Mouse (Mus musculus): ENCODE data around the gene Foxk1.

DNA sequence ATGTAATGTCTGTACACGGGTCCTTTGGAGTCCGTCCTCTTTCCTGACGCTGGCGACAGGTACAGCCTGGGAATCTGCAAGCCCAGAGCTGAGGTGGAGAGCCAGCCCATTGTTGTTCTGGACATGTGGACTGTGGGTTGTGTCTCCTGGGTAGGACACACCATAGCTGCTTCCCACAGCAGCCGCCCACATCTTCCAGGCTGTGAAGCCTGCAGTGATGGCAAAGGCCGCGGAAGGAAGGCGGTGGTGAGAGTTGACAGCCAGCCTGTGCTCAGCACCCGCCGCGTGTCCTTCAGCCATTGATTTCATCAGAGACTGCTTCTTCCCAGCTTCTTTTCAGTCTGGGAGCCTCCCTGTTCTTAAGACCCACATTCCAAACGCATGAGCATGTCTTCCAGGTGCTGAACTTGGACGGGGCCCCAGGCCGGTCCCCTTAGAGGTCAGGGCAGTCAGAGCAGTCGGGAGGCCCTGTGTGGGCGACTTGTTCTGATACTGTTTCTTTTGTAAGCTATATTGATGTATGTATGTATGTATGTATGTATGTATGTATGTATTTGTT is 37.2 kb downstream of the Foxk1 start:
- no peak for TF ChIP-seq POLR2A (IDR thresholded peaks at IDR 0.05; ENCODE audit: insufficient read depth, low read depth, low read length)
- TF ChIP-seq EP300 (IDR thresholded peaks at IDR 0.05; ENCODE audit: insufficient read depth, low read depth, low read length): no peak

All from heart, adult 2 months (tissue).